Mouse (Mus musculus): ENCODE results near the gene Dcaf6. TPM values are rescaled to one million over a fixed set of nuclear protein-coding genes. Genes with fewer than 3 reads are reported as not detected.

Gene Dcaf6
- polyA plus RNA-seq, 1 experiment = 10.4 TPM

GRCm38 (mm10) chr1:165460801-165461377 lies 614 bp upstream of the Dcaf6 start:
- peak; percentile 98 for TF ChIP-seq POLR2A (IDR thresholded peaks at IDR 0.05; ENCODE audit: low read depth, low read length)
- peak; percentile 30; the same call in 1 of the 2 replicates for TF ChIP-seq CTCF (IDR thresholded peaks at IDR 0.05; ENCODE audit: extremely low read depth, insufficient read depth, insufficient read length, insufficient replicate concordance)
- DNase-seq (ENCODE audit: low read depth in 1 of 2, low spot score in 2 of 2) = peak; percentile 99 to 100
- H3K36me3 ChIP-seq (ENCODE audit: control insufficient read depth, insufficient read depth, low read length) = no peaks in the 10 kb centered on the region
- no peaks in the 10 kb centered on the region for H3K27me3 ChIP-seq (ENCODE audit: control insufficient read depth, insufficient read depth, low read length)
- no peaks in the 10 kb centered on the region for H3K4me1 ChIP-seq (ENCODE audit: control insufficient read depth, insufficient read depth, insufficient read length)
- peak overlapping the region; percentile 99 for H3K27ac ChIP-seq (ENCODE audit: insufficient read depth, low read length)
- H3K4me3 ChIP-seq (ENCODE audit: extremely low read depth, insufficient read depth, insufficient read length) = peak overlapping the region; percentile 84
- WGBS = under 1% methylated on average over 40 of the region's 41 CpGs

- H3K27ac ChIP-seq (ENCODE audit: insufficient read depth, low read length) = peak overlapping the region; percentile 62
- TF ChIP-seq CTCF (IDR thresholded peaks at IDR 0.05; ENCODE audit: extremely low read depth, insufficient read depth, insufficient read length, insufficient replicate concordance) (no peak), POLR2A (IDR thresholded peaks at IDR 0.05; ENCODE audit: low read depth, low read length) (no peak)
- no peaks in the 10 kb centered on the region for H3K36me3 ChIP-seq (ENCODE audit: control insufficient read depth, insufficient read depth, low read length)
- DNase-seq (ENCODE audit: low read depth in 1 of 2, low spot score in 2 of 2) = peak; percentile 12 to 43
- peak overlapping the region; percentile 84 for H3K4me3 ChIP-seq (ENCODE audit: extremely low read depth, insufficient read depth, insufficient read length)
- no peaks in the 10 kb centered on the region for H3K27me3 ChIP-seq (ENCODE audit: control insufficient read depth, insufficient read depth, low read length)
- WGBS = under 1% methylated on average over 60 of the region's 60 CpGs
- no peaks in the 10 kb centered on the region for H3K4me1 ChIP-seq (ENCODE audit: control insufficient read depth, insufficient read depth, insufficient read length)
These were observed 633 bp downstream of the Dcaf6 start for GRCm38 (mm10) chr1:165459503-165460181.

- 4% methylated on average over 7 of the region's 7 CpGs for WGBS
- H3K36me3 ChIP-seq (ENCODE audit: control insufficient read depth, insufficient read depth, low read length) = no peaks in the 10 kb centered on the region
These were observed 1.2 kb downstream of the Dcaf6 start for GRCm38 (mm10) chr1:165459041-165459502.

GRCm38 (mm10) chr1:165441719-165442118 lies 18.6 kb downstream of the Dcaf6 start:
- H3K36me3 ChIP-seq (ENCODE audit: control insufficient read depth, insufficient read depth, low read length) = no peaks in the 10 kb centered on the region
- TF ChIP-seq POLR2A (IDR thresholded peaks at IDR 0.05; ENCODE audit: low read depth, low read length) (no peak), CTCF (IDR thresholded peaks at IDR 0.05; ENCODE audit: extremely low read depth, insufficient read depth, insufficient read length, insufficient replicate concordance) (no peak)
- no peaks in the 10 kb centered on the region for H3K4me1 ChIP-seq (ENCODE audit: control insufficient read depth, insufficient read depth, insufficient read length)
- 94% methylated on average over 3 of the region's 3 CpGs for WGBS
- H3K4me3 ChIP-seq (ENCODE audit: extremely low read depth, insufficient read depth, insufficient read length) = no peak overlapping the region
- H3K27me3 ChIP-seq (ENCODE audit: control insufficient read depth, insufficient read depth, low read length) = no peaks in the 10 kb centered on the region
- no peak for DNase-seq (ENCODE audit: low read depth in 1 of 2, low spot score in 2 of 2)
- no peak overlapping the region for H3K27ac ChIP-seq (ENCODE audit: insufficient read depth, low read length)

More at GRCm38 (mm10) chr1:165459041-165459502, 1.2 kb downstream of the Dcaf6 start:
- H3K27me3 ChIP-seq (ENCODE audit: control insufficient read depth, insufficient read depth, low read length) = no peaks in the 10 kb centered on the region
- no peaks in the 10 kb centered on the region for H3K4me1 ChIP-seq (ENCODE audit: control insufficient read depth, insufficient read depth, insufficient read length)
- DNase-seq (ENCODE audit: low read depth in 1 of 2, low spot score in 2 of 2) = no peak
- TF ChIP-seq CTCF (IDR thresholded peaks at IDR 0.05; ENCODE audit: extremely low read depth, insufficient read depth, insufficient read length, insufficient replicate concordance) (no peak), POLR2A (IDR thresholded peaks at IDR 0.05; ENCODE audit: low read depth, low read length) (no peak)
- H3K4me3 ChIP-seq (ENCODE audit: extremely low read depth, insufficient read depth, insufficient read length) = peak overlapping the region; percentile 84
- H3K27ac ChIP-seq (ENCODE audit: insufficient read depth, low read length) = no peak overlapping the region

GRCm38 (mm10) chr1:165441201-165441600 lies 19.1 kb downstream of the Dcaf6 start:
- no peaks in the 10 kb centered on the region for H3K36me3 ChIP-seq (ENCODE audit: control insufficient read depth, insufficient read depth, low read length)
- no peak for TF ChIP-seq CTCF (IDR thresholded peaks at IDR 0.05; ENCODE audit: extremely low read depth, insufficient read depth, insufficient read length, insufficient replicate concordance)
- no peak for TF ChIP-seq POLR2A (IDR thresholded peaks at IDR 0.05; ENCODE audit: low read depth, low read length)
- H3K4me3 ChIP-seq (ENCODE audit: extremely low read depth, insufficient read depth, insufficient read length) = no peak overlapping the region
- H3K27ac ChIP-seq (ENCODE audit: insufficient read depth, low read length) = no peak overlapping the region
- no peak for DNase-seq (ENCODE audit: low read depth in 1 of 2, low spot score in 2 of 2)
- no peaks in the 10 kb centered on the region for H3K27me3 ChIP-seq (ENCODE audit: control insufficient read depth, insufficient read depth, low read length)
- H3K4me1 ChIP-seq (ENCODE audit: control insufficient read depth, insufficient read depth, insufficient read length) = no peaks in the 10 kb centered on the region

GRCm38 (mm10) chr1:165440788-165441187 lies 19.5 kb downstream of the Dcaf6 start:
- no peak for TF ChIP-seq CTCF (IDR thresholded peaks at IDR 0.05; ENCODE audit: extremely low read depth, insufficient read depth, insufficient read length, insufficient replicate concordance)
- TF ChIP-seq POLR2A (IDR thresholded peaks at IDR 0.05; ENCODE audit: low read depth, low read length) = no peak
- H3K36me3 ChIP-seq (ENCODE audit: control insufficient read depth, insufficient read depth, low read length) = no peaks in the 10 kb centered on the region
- no peaks in the 10 kb centered on the region for H3K27me3 ChIP-seq (ENCODE audit: control insufficient read depth, insufficient read depth, low read length)
- H3K27ac ChIP-seq (ENCODE audit: insufficient read depth, low read length) = no peak overlapping the region
- H3K4me3 ChIP-seq (ENCODE audit: extremely low read depth, insufficient read depth, insufficient read length) = no peak overlapping the region
- no peak for DNase-seq (ENCODE audit: low read depth in 1 of 2, low spot score in 2 of 2)
- 93% methylated on average over 3 of the region's 3 CpGs for WGBS
- H3K4me1 ChIP-seq (ENCODE audit: control insufficient read depth, insufficient read depth, insufficient read length) = no peaks in the 10 kb centered on the region

All from spleen, adult 2 months (tissue).